ENCODE assay signal across 16 mouse cellular contexts in the genomic region with DNA sequence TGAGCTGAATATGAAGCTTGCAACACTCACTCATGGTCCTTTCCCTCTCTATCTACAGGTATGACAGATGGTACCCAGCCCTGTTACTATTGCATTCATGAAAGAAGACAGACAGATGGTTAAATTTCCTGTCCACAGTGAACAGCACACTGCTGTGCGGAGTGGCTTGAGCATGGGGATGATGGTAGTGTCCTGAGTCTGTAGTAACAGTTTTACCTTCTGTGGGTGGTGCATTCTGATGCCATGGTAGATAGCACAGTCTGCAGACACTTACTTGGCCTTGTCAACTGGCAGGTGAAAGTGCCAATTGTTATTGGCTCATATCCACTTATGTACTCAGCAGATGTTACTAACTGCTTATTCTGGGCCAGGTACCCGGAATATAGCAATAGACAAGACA.
"Had no signal": no experiment of that assay in that cellular context is flagged by ENCODE, and none has a peak within 500 bp of the region (broad histone marks: within the 10 kb centered on the region; RNA-seq: fewer than 3 reads in every experiment).

No protein-coding gene starts in this region.

- H3K27ac ChIP-seq: layer of hippocampus, adult 2 months; limb, embryonic 10.5 days; liver, embryonic 14.5 days; midbrain, embryonic 10.5 days; neural tube, embryonic 13.5 days; stomach, embryonic 15.5 days had no signal

- H3K9me3 ChIP-seq: limb, embryonic 10.5 days; midbrain, embryonic 10.5 days; neural tube, embryonic 13.5 days; stomach, embryonic 15.5 days had no signal

- H3K27me3 ChIP-seq: neural tube, embryonic 13.5 days; stomach, embryonic 15.5 days had no signal

- H3K9ac ChIP-seq: liver, embryonic 14.5 days; lung, embryonic 14.5 days; neural tube, embryonic 13.5 days; stomach, embryonic 15.5 days had no signal

- DNase-seq: kidney, postnatal 10 days; kidney, postnatal 4 days; lung, embryonic 14.5 days; lung, postnatal 10 days; lung, postnatal 4 days; midbrain, embryonic 14.5 days; retina, postnatal 1 day; right cerebral cortex, postnatal 4 days; thymus, adult 2 months; thymus, postnatal 25 days had no signal

- H3K4me1 ChIP-seq: limb, embryonic 10.5 days; midbrain, embryonic 10.5 days; neural tube, embryonic 13.5 days; stomach, embryonic 15.5 days had no signal

- H3K4me2 ChIP-seq: lung, embryonic 14.5 days; neural tube, embryonic 13.5 days; stomach, embryonic 15.5 days had no signal

- H3K36me3 ChIP-seq: limb, embryonic 10.5 days; midbrain, embryonic 10.5 days; neural tube, embryonic 13.5 days; stomach, embryonic 15.5 days had no signal

- H3K4me3 ChIP-seq: layer of hippocampus, adult 2 months; limb, embryonic 10.5 days; midbrain, embryonic 10.5 days; neural tube, embryonic 13.5 days; stomach, embryonic 15.5 days had no signal
